Mouse (Mus musculus): ENCODE measurements around the gene Gm10563.
"Not testable (repeated sequence)": the region's sequence is repeated elsewhere in the genome, so short reads cannot be mapped to it uniquely, and the experiment has no call there.

Gm10563 gene

GRCm38 (mm10) chr4:155596606-155597005 is 48.6 kb downstream of the Gm10563 start:
- in situ Hi-C loops (cut with MboI) = no loop called here

- in situ Hi-C loops (cut with MboI) = no loop called here
Observed at GRCm38 (mm10) chr4:155595777-155596176, 49.4 kb downstream of the Gm10563 start.

GRCm38 (mm10) chr4:155593780-155594179 is 51.4 kb downstream of the Gm10563 start:
- in situ Hi-C loops (cut with MboI) = no loop called here

- in situ Hi-C loops (cut with MboI) = no loop called here
Observed at GRCm38 (mm10) chr4:155591012-155591719, 54.0 kb downstream of the Gm10563 start.

- in situ Hi-C loops (cut with MboI) = no loop called here
Observed at GRCm38 (mm10) chr4:155589356-155589755, 55.9 kb downstream of the Gm10563 start.

GRCm38 (mm10) chr4:155582279-155582905 is 62.8 kb downstream of the Gm10563 start:
- in situ Hi-C loops (cut with MboI) = no loop called here

- in situ Hi-C loops (cut with MboI) = no loop called here
Observed at GRCm38 (mm10) chr4:155580420-155580819, 64.8 kb downstream of the Gm10563 start.

GRCm38 (mm10) chr4:155578336-155579125 is 66.7 kb downstream of the Gm10563 start:
- in situ Hi-C loops (cut with MboI) = no loop called here

GRCm38 (mm10) chr4:155577741-155578140 is 67.5 kb downstream of the Gm10563 start:
- in situ Hi-C loops (cut with MboI) = no loop called here

GRCm38 (mm10) chr4:155577132-155577531 is 68.1 kb downstream of the Gm10563 start:
- in situ Hi-C loops (cut with MboI) = no loop called here

- in situ Hi-C loops (cut with MboI) = no loop called here
Observed at GRCm38 (mm10) chr4:155575521-155575920, 69.7 kb downstream of the Gm10563 start.

GRCm38 (mm10) chr4:155574931-155575330 is 70.3 kb downstream of the Gm10563 start:
- in situ Hi-C loops (cut with MboI) = no loop called here

- in situ Hi-C loops (cut with MboI) = no loop called here
Observed at GRCm38 (mm10) chr4:155573876-155574275, 71.3 kb downstream of the Gm10563 start.

GRCm38 (mm10) chr4:155573155-155573554 is 72.1 kb downstream of the Gm10563 start:
- in situ Hi-C loops (cut with MboI) = no loop called here

- in situ Hi-C loops (cut with MboI) = no loop called here
Observed at GRCm38 (mm10) chr4:155571442-155571841, 73.8 kb downstream of the Gm10563 start.

GRCm38 (mm10) chr4:155570315-155570714 is 74.9 kb downstream of the Gm10563 start:
- in situ Hi-C loops (cut with MboI) = not testable (repeated sequence)

GRCm38 (mm10) chr4:155569818-155570217 is 75.4 kb downstream of the Gm10563 start:
- in situ Hi-C loops (cut with MboI) = loop anchor here (5.0 kb wide), 1 partner anchor 88 kb away; no protein-coding TSS in a partner anchor

GRCm38 (mm10) chr4:155568632-155569370 is 76.4 kb downstream of the Gm10563 start:
- in situ Hi-C loops (cut with MboI) = loop anchor here (5.0 kb wide), 1 partner anchor 86 kb away; no protein-coding TSS in a partner anchor

GRCm38 (mm10) chr4:155568170-155568569 is 77.0 kb downstream of the Gm10563 start:
- in situ Hi-C loops (cut with MboI) = loop anchor here (5.0 kb wide), 1 partner anchor 86 kb away; no protein-coding TSS in a partner anchor

GRCm38 (mm10) chr4:155566555-155566954 is 78.7 kb downstream of the Gm10563 start:
- in situ Hi-C loops (cut with MboI) = loop anchor here (5.0 kb wide), 1 partner anchor 84 kb away; no protein-coding TSS in a partner anchor
